Mouse (Mus musculus): Measurements from ENCODE around the gene Ino80. TPM values are rescaled to one million over a fixed set of nuclear protein-coding genes. Genes with fewer than 3 reads are reported as not detected.

Gene Ino80
- polyA plus RNA-seq, 1 experiment: 4.6 TPM

DNA sequence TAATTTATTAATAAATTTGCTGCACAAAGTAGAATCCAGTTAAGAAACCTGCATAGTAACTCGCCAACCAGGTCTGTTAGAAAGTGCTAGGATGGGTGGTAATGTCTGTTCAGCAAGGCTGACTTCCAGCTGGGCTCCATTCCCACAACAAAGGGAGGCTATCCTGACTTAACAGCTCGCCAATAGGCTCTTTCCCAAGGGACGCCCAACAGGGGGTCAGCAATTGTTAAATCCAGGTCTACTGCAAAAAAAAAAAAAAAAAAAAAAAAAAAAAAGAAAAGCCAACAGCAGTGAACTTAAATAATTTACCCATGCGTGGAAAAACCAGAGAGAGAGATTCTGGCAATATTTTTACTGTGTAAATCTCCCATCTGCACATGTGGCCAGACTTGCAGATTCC is 9.0 kb upstream of the Ino80 start:
- 65% methylated on average over 4 of the region's 4 CpGs for WGBS
- Histone ChIP-seq H3K4me3 (ENCODE audit: low read depth, low read length) (no peak overlapping the region), H3K36me3 (ENCODE audit: control insufficient read depth, insufficient read depth, low read length) (no peaks in the 10 kb centered on the region), H3K27me3 (ENCODE audit: control insufficient read depth, insufficient read depth, low read length) (no peaks in the 10 kb centered on the region), H3K27ac (ENCODE audit: insufficient read depth, low read depth, low read length) (no peak overlapping the region), H3K4me1 (ENCODE audit: control insufficient read depth, insufficient read depth, insufficient read length, low read length) (peaks cover 2% of the 10 kb centered on the region; the same call in 1 of the 2 replicates)
- TF ChIP-seq CTCF (IDR thresholded peaks at IDR 0.05; ENCODE audit: extremely low read depth, insufficient read length, insufficient replicate concordance, low read depth, low read length) (no peak), POLR2A (IDR thresholded peaks at IDR 0.05; ENCODE audit: low read depth, low read length) (no peak)

DNA sequence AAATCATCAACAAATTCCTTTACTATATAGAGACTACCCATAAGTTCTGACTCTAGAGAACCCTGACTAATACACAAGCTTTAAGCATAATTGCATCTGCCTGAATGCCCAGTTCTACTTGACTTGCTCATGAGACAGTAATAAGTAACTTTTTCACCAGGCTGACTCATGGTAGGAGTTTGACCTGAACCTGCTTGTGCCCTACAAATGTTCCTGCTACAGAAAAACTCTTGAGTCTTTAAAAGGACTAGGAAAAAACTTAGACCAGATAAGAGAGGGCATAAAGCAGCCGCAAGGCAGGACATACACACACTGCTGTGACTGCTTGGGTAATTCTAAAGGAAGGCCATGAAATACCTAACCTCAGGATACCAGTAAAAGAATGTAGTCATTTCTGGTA is 4.8 kb upstream of the Ino80 start:
- TF ChIP-seq POLR2A (IDR thresholded peaks at IDR 0.05; ENCODE audit: low read depth, low read length) (no peak), CTCF (IDR thresholded peaks at IDR 0.05; ENCODE audit: extremely low read depth, insufficient read length, insufficient replicate concordance, low read depth, low read length) (no peak)
- Histone ChIP-seq H3K4me1 (ENCODE audit: control insufficient read depth, insufficient read depth, insufficient read length, low read length) (peaks cover 3% of the 10 kb centered on the region; the same call in 1 of the 2 replicates), H3K27ac (ENCODE audit: insufficient read depth, low read depth, low read length) (peak overlapping the region; percentile 88), H3K27me3 (ENCODE audit: control insufficient read depth, insufficient read depth, low read length) (no peaks in the 10 kb centered on the region), H3K4me3 (ENCODE audit: low read depth, low read length) (no peak overlapping the region), H3K36me3 (ENCODE audit: control insufficient read depth, insufficient read depth, low read length) (peaks cover 4% of the 10 kb centered on the region)
- 43% methylated on average over 1 of the region's 1 CpGs for WGBS

DNA sequence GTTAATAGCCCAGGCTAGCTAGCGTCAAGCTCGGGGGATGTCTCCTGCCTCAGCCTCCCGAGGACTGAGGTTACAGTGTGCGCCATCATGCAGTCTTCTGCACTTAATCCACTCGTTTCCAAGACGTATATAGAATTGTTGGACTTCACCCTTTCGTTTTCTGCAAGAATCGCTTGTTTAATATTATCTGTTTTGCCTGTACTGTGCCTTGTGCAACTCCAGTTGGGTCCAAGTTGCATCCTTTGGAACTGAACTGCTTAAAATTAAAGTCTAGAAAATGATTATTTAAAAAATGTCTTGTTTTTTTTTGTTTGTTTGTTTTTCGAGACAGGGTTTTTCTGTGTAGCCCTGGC is 886 bp upstream of the Ino80 start:
- no peak for TF ChIP-seq CTCF (IDR thresholded peaks at IDR 0.05; ENCODE audit: extremely low read depth, insufficient read length, insufficient replicate concordance, low read depth, low read length)
- Histone ChIP-seq H3K4me3 (ENCODE audit: low read depth, low read length) (peak overlapping the region; percentile 73), H3K4me1 (ENCODE audit: control insufficient read depth, insufficient read depth, insufficient read length, low read length) (peaks cover 3% of the 10 kb centered on the region; the same call in 1 of the 2 replicates), H3K36me3 (ENCODE audit: control insufficient read depth, insufficient read depth, low read length) (peaks cover 4% of the 10 kb centered on the region), H3K27me3 (ENCODE audit: control insufficient read depth, insufficient read depth, low read length) (no peaks in the 10 kb centered on the region), H3K27ac (ENCODE audit: insufficient read depth, low read depth, low read length) (peak overlapping the region; percentile 98)
- WGBS: 3% methylated on average over 9 of the region's 9 CpGs

DNA sequence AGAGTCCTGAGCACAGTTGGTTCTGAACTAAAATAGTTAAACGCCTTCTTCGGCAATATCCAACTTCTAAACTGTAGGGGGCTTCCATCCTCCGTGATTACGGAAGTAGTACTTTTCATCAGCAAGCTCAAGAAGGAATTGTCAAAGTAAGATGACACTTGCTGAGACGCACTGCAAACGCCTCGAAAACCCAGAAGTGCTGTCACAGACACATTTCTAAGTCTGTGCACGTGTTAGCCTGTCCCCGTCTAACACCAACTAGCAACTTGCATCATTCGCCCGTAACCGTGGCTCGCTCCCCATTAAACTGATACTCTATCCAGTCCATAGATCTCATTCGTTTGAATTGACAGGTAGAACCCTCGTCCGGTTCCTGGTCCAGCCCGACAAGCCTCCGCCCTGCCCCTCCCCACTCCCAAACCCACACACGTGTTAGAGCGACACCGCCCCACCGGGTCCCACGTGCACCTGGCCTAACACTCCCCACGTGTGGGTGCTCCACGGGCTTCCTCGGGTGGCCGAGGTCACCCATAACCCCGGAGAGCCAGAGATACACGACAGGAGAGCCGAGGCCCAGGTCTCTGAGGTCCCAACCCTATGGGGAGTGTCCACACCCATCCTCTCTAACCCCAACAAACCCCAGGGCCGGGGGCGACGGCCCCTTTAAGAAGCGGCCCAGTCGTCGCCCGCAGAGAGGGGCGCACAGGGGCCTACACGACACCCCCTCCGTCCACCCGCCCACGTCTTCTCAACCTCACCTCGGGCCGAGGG is 681 bp downstream of the Ino80 start:
- Histone ChIP-seq H3K4me3 (ENCODE audit: low read depth, low read length) (peak overlapping the region; percentile 80), H3K27ac (ENCODE audit: insufficient read depth, low read depth, low read length) (peak overlapping the region; percentile 63)
- WGBS: under 1% methylated on average over 43 of the region's 44 CpGs

DNA sequence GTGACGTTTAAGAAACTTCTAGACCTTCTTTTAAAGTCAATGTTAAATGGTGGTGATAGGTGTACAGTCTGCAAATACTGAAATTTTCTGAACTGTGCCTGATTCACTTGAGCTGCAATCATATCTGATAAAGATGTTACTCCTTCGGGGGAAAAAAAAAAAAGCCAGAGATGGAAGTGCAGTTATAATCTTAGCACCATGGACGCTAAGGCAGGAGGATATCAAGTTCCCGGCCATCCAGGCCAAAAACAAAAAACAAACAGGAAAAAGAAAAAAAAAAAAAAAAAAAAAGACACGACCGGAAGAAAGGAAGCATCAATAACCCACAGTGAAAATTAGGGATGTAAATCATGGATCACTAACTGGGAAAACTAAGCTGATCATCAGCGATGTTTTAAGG is 1.3 kb downstream of the Ino80 start:
- Histone ChIP-seq H3K4me3 (ENCODE audit: low read depth, low read length) (no peak overlapping the region), H3K27me3 (ENCODE audit: control insufficient read depth, insufficient read depth, low read length) (no peaks in the 10 kb centered on the region)

More for the DNA sequence above, 681 bp downstream of the Ino80 start:
- Histone ChIP-seq H3K36me3 (ENCODE audit: control insufficient read depth, insufficient read depth, low read length) (peaks cover 7% of the 10 kb centered on the region), H3K27me3 (ENCODE audit: control insufficient read depth, insufficient read depth, low read length) (no peaks in the 10 kb centered on the region), H3K4me1 (ENCODE audit: control insufficient read depth, insufficient read depth, insufficient read length, low read length) (peaks cover 3% of the 10 kb centered on the region; the same call in 1 of the 2 replicates)
- no peak for TF ChIP-seq POLR2A (IDR thresholded peaks at IDR 0.05; ENCODE audit: low read depth, low read length)
- TF ChIP-seq CTCF (IDR thresholded peaks at IDR 0.05; ENCODE audit: extremely low read depth, insufficient read length, insufficient replicate concordance, low read depth, low read length): no peak

DNA sequence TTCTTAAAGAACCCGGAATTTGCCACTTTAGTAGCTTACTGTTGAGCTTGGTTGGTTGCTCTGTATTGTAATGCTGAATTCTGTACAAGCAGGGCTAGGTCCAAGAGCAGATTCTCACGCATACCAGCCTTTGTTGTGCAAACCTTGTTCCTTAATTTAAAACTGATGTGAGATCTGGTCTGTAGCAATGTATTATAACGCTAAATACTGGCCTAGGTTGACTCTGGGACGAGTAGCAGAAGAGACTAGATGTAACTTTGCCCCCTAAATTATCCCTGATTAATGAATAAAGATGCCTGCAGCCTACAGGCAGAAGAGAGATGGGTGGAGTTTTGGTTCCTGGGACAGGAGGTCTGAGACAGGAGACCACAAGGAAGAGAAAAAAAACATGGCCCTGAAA is 13.5 kb downstream of the Ino80 start:
- WGBS: 53% methylated on average over 4 of the region's 4 CpGs
- H3K27ac ChIP-seq (ENCODE audit: insufficient read depth, low read depth, low read length): no peak overlapping the region

More for the DNA sequence above, 1.3 kb downstream of the Ino80 start:
- TF ChIP-seq CTCF (IDR thresholded peaks at IDR 0.05; ENCODE audit: extremely low read depth, insufficient read length, insufficient replicate concordance, low read depth, low read length): no peak
- no peak for TF ChIP-seq POLR2A (IDR thresholded peaks at IDR 0.05; ENCODE audit: low read depth, low read length)
- Histone ChIP-seq H3K4me1 (ENCODE audit: control insufficient read depth, insufficient read depth, insufficient read length, low read length) (peaks cover 3% of the 10 kb centered on the region; the same call in 1 of the 2 replicates), H3K36me3 (ENCODE audit: control insufficient read depth, insufficient read depth, low read length) (peaks cover 10% of the 10 kb centered on the region), H3K27ac (ENCODE audit: insufficient read depth, low read depth, low read length) (peak overlapping the region; percentile 63; the same call in 1 of the 2 replicates)
- WGBS: 8% methylated on average over 7 of the region's 7 CpGs

DNA sequence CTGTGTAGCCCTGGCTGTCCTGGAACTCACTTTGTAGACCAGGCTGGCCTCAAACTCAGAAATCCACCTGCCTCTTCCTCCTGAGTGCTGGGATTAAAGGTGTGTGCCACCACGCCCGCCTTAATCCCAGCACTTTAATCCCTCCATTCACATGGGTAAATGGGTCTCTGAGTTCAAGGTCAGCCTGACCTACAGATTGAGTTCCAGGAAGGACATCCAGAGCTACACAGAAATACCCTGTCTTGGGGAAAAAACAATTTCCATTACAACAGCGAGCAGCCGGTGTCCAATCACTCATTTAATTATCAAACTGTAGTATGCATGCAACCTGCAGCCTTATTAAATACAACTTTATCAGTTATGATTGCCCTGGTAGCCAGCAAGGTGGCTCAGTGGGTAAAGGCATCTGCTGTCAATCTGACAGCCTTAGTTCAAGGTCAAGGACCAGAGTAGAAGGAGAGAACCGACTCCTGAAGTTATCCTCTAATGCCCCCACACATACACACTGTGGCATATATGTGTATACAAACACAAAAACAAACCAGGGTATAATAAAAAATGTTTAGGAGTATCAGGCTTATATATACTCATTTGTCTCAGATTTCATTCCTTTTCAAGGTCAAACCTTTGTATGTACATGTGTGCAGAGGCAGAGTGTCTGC is 14.2 kb downstream of the Ino80 start:
- TF ChIP-seq POLR2A (IDR thresholded peaks at IDR 0.05; ENCODE audit: low read depth, low read length) (no peak), CTCF (IDR thresholded peaks at IDR 0.05; ENCODE audit: extremely low read depth, insufficient read length, insufficient replicate concordance, low read depth, low read length) (no peak)
- no peaks in the 10 kb centered on the region for H3K4me1 ChIP-seq (ENCODE audit: control insufficient read depth, insufficient read depth, insufficient read length, low read length)
- H3K27me3 ChIP-seq (ENCODE audit: control insufficient read depth, insufficient read depth, low read length): no peaks in the 10 kb centered on the region
- no peak overlapping the region for H3K27ac ChIP-seq (ENCODE audit: insufficient read depth, low read depth, low read length)
- 84% methylated on average over 5 of the region's 5 CpGs for WGBS
- peaks cover 3% of the 10 kb centered on the region for H3K36me3 ChIP-seq (ENCODE audit: control insufficient read depth, insufficient read depth, low read length)
- no peak overlapping the region for H3K4me3 ChIP-seq (ENCODE audit: low read depth, low read length)

More for the DNA sequence above, 13.5 kb downstream of the Ino80 start:
- Histone ChIP-seq H3K36me3 (ENCODE audit: control insufficient read depth, insufficient read depth, low read length) (peaks cover 3% of the 10 kb centered on the region), H3K4me3 (ENCODE audit: low read depth, low read length) (no peak overlapping the region), H3K27me3 (ENCODE audit: control insufficient read depth, insufficient read depth, low read length) (no peaks in the 10 kb centered on the region), H3K4me1 (ENCODE audit: control insufficient read depth, insufficient read depth, insufficient read length, low read length) (no peaks in the 10 kb centered on the region)
- no peak for TF ChIP-seq POLR2A (IDR thresholded peaks at IDR 0.05; ENCODE audit: low read depth, low read length)
- no peak for TF ChIP-seq CTCF (IDR thresholded peaks at IDR 0.05; ENCODE audit: extremely low read depth, insufficient read length, insufficient replicate concordance, low read depth, low read length)

Measured in small intestine, adult 2 months (tissue).